Mouse (Mus musculus) right cerebral cortex, postnatal 14 days (tissue): ENCODE measurements around the gene Kat6b.

ENCODE experiments used
- DNase-seq: peaks from one replicate; pipeline ENCODE4 v3.0.0; 2022

Kat6b gene

DNA sequence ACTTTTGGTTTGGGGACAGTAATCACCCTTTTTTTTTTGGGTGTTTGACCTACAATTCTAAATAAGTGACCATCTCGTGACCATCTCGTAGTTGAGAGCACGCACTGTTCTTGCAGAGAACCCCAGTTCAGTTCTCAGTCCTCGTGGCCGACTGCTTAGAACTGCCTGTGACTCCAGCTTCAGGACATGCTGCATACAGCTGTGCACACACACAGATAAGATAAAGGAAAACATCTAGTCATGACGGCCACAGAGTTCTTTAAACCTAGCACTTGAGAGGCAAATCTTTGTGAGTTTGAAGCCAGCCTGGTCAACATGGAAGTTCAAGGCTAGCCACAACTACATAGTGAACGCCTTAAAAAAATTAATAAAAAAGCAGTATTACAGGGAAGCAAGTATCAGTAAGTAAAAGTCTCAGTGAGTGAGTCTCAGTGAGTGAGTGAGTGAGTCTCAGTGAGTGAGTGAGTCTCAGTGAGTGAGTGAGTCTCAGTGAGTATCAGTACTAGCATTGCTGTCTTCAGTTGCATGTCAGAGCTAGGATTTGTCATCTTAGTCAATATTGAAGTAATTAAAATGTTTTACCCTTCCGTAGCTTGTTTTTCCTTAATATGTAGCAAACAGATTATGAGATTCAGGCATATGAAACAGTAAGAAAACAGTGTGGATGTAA, 80.3 kb downstream of the Kat6b start:
- DNase-seq = no peak

- DNase-seq = no peak
Observed at GRCm38 (mm10) chr14:21563584-21564118, 82.4 kb downstream of the Kat6b start.

GRCm38 (mm10) chr14:21565541-21566353, 84.5 kb downstream of the Kat6b start:
- DNase-seq = no peak

DNA sequence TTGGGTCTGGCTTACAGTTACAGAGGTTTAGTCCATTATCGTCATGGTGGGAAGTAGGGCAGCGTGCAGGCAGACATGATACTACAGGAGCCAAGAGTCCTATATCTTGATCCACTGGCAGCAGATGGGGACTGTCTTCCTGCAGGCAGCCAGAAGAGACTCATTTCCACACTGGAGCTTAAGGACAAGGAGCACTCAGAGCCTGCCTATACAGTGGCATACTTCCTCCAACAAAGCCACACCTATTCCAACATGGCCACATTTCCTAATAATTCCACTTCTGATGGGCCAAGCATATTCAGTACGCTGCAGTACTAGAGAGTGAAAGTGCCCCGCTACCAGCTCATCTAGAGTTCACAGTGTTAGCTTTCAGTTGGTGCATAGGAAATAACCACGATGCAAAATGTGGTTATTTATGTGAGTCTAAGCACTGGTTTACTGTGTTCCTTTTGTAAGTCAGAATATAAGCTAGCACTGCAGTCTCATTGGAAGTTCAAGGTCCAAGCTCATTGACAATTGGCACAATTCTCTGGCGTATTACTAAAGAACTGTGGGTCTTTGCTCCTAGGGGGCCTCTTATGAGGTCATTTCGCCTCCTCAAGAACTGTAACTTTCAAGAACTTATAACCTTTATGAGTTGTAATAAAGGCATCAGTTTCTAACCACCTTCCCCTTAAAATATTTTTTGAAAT, 86.2 kb downstream of the Kat6b start:
- DNase-seq = no peak

DNA sequence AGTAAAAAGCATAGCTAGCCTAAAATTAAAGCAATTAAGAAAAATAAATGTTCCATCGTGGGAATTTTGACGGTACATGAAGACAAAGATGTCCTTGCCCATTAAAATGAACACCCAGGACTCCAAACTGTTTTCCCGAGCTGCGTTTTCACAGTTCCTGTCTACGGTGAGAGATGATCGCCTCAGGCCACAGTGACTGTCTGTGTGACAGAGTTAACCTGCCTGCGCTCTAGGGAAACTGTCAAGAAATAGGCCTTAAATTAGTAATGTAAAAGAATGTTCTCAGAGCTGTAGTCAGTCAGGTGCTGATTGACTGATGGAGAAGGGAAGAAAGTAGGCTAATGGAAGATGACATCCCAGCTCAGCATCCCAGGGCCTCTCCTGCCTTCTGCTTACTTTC, 87.6 kb downstream of the Kat6b start:
- no peak for DNase-seq

GRCm38 (mm10) chr14:21574686-21575309, 93.6 kb downstream of the Kat6b start:
- DNase-seq = no peak

GRCm38 (mm10) chr14:21576867-21577266, 95.6 kb downstream of the Kat6b start:
- no peak for DNase-seq

DNA sequence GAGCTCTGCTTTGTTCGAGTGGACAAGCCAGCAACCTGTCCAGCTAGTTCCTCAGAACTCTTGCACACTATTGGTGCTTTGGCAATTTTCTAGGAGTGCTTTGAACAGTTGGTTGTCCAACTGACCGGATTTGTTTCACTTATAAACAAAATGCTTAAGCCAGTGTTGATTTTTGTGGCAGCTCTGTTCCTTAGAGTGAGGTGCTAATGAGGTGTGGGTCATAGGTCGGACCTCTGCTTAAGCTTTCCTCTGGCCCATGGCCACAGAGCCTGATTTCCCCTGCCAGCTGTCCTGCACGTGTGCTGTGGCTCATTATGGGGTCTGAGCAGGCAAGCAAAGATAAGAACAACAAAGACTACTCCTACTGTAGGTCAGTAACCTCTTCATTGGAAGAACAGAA, 100.0 kb downstream of the Kat6b start:
- no peak for DNase-seq

- no peak for DNase-seq
Observed at GRCm38 (mm10) chr14:21582301-21582700, 101.1 kb downstream of the Kat6b start.

- peak; percentile 38 for DNase-seq
Observed at GRCm38 (mm10) chr14:21583051-21583450, 101.8 kb downstream of the Kat6b start.

GRCm38 (mm10) chr14:21583868-21584267, 102.6 kb downstream of the Kat6b start:
- no peak for DNase-seq

DNA sequence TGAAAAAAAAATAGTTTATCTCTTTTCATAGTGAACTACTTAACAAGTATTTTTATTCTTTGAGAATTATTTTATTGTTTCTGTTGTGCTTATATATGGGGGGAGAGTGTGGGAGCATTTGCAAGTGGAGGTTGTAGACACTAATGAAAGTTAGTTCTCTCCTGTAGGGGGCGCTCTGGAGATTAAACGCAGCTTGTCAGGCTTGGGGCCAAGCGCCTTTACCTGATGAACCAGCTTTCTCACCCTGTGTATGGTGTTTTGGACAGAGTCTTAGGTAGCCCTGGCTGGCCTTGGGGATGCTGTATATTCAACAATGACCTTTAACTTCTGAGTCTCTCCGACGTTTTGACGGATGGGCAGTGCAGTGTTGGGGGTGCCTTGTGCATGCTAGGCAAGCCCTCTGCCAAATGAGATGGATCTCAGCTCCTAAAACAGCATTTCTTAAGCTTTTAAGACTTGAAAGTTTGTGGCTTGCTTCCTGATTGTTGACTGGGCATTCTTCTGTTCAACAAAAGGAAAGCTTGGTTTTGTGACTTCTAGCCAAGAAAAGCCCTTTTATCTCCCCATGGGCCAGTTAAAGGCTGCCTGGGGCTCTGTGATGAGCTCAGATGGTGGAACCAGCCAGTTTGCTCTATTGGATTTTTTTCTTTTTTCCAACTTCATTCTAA, 103.4 kb downstream of the Kat6b start:
- no peak for DNase-seq

- no peak for DNase-seq
Observed at GRCm38 (mm10) chr14:21585491-21586251, 104.4 kb downstream of the Kat6b start.

DNA sequence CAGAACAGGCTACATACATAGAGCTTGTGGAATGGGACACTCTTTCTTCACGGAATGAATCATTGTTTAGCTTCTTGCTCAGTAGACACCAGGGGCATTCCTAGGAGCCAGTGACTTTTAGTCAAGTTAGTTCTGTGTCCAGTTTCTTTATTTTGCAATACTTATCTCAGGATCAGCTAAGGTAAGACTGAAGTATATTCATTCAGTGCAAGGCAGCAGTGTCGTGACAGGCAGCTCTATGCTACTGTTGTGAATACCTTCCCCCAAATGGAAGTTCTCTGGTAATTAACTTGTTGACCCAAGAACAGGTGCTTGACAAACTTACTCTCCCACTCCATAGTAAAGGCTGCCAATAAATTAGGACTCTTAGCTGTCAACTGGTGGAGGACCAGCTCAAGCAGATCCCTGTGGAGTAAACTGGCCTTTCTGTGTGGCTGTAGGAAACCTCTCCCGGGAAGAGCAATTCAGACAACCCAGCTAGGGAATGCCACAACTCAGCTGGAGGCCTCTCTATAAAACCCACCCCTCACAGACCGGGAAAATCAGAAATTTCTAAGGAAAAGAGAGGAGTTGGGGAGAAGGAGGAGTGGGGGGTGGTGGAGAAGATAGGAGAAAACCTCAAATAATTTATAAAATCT, 105.4 kb downstream of the Kat6b start:
- DNase-seq = no peak

DNA sequence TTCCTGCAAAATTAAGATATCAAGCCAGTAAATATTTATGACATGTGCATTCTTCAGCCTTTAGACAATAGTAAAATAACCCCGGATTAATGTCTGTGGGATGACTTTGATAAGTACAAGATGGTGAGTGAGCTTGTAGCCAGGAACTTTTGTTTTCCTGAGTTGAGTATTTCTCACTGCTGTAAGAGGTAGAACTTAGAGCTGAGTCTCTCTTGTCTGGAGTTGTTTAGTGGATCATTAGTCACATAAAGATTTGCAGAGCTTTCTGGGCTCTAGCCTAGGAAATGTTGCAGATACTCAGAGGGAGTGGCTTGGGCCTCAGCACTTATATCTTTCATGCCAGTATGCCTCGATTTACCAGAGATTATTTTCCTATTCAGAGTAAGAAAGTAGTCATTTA, 106.7 kb downstream of the Kat6b start:
- no peak for DNase-seq

GRCm38 (mm10) chr14:21589620-21590019, 108.4 kb downstream of the Kat6b start:
- DNase-seq = no peak

DNA sequence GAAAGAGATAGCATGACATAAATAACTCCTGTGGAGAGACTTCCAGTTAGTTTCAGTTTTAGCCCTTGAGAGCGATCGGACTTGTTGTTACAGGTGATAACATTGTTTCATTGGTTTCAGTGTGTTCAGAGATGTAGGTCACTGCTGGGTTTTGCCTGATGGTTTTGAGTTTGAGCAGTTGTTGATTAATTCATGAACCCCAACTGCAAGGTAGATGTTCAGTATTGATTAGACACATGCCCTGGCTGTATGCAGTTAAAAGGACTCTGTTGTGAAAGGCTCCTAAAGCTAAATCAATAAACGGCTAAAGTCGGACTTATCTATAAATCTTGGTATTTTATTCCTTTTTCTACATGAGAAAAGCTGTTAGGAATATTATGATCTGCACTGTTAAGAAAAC, 109.0 kb downstream of the Kat6b start:
- no peak for DNase-seq

DNA sequence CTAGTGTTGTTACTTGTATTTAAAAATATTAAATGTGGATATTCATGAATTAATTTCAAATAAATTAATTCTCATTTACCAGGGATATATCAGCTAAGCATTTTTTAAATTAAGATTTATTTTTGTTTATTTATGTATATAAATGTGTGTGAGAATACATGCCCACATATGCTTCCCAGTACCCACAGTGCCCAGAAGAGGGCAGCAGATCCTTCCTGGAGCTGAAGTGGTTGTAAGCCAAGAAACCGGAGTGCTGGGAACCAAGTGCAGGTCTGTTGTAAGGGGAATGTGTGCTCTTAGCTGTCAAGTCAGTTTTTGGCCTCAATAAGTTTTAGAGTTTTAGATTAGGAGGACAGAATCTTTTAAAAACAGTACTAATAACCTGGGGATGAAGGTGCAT, 110.9 kb downstream of the Kat6b start:
- no peak for DNase-seq

- no peak for DNase-seq
Observed at GRCm38 (mm10) chr14:21592985-21593750, 111.9 kb downstream of the Kat6b start.

DNA sequence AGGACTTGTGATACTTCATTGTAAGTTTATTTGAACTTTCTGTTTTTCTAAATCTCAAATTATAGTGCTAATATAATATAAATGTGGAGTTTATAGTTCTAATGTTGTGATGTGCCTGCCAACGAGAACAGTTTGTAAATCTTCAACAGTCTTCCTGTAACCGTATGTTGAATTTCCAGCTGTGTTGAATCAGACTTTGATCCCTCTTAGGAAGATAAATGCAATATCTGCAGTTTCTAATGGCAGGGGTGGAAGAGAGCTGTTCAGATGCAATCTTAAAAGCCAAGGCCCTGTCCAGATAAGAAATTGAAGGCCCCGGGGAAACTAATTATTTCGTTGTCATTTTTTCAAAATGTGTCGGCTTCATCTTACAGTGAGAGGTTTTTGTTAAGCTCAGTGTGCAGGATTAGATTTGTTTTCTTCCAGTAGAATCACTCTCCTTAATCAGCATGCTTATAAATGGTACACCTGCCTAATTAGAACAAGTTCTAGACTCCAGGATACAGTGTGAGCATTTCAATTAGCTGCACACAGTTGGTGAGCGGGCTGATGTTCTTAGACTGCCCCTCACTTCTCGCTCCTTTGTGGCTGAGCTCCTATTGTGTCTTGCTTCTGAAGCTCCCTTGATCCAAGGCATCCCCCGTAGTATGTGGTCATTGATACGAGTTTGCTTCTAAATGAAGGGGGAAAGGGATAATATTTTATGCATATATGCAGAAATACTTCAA, 118.4 kb downstream of the Kat6b start:
- DNase-seq = no peak
